Comparison of ENCODE assay signal across 9 mouse cellular contexts in the genomic region with DNA sequence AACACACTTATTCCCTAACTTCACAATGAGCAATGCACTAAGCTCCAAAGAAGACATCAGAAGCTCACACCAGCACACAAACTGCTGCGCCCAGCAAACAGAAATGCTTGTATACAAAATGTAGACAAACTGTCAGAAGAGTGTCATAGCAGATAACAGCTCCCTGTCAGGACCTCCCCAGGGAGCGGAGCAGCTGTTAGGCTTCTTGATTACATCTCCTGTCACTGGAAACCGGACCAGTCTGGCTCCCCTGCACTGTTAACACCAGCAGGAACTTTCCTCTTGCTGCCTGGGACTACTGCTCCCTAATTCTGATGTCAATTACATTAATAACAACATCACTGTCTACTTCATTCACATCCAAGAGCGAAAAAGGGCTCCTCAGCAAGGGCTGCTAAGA. TPM values are rescaled to one million over a fixed set of nuclear protein-coding genes. Genes with fewer than 3 reads are reported as not detected.
DNase-seq lines count a peak whose midpoint lies in the region; ATAC-seq and TF ChIP-seq lines count a peak whose summit lies in the region.
"Had no signal": no experiment of that assay in that cellular context is flagged by ENCODE, and none has a peak within 500 bp of the region (broad histone marks: within the 10 kb centered on the region; RNA-seq: fewer than 3 reads in every experiment).

No protein-coding gene starts in this region.

- H3K27me3 ChIP-seq in heart, postnatal 0 days (ENCODE audit: control insufficient read depth, insufficient read depth, low read length), result no peaks in the 10 kb centered on the region
- H3K27me3 ChIP-seq in neural tube, embryonic 11.5 days (ENCODE audit: control insufficient read depth, insufficient read depth, low read length), result no peaks in the 10 kb centered on the region
- H3K27me3 ChIP-seq in neural tube, embryonic 15.5 days (replicated peaks), result no peaks in the 10 kb centered on the region
- H3K27me3 ChIP-seq in hindbrain, postnatal 0 days (ENCODE audit: insufficient read depth, low read length), result no peaks in the 10 kb centered on the region
- no peaks in the 10 kb centered on the region for H3K27me3 ChIP-seq in intestine, embryonic 16.5 days (replicated peaks; ENCODE audit: control insufficient read depth, insufficient read depth, low read length)
- H3K27me3 ChIP-seq: embryonic facial prominence, embryonic 13.5 days had no signal

- no peak for TF ChIP-seq EP300 in heart, postnatal 0 days (IDR thresholded peaks at IDR 0.05; ENCODE audit: low read depth)

- 0 out of 2 replicates have a peak, but pooled peaks have one; percentile 49 for ATAC-seq in heart, postnatal 0 days (ENCODE audit: insufficient read depth, low read depth)
- ATAC-seq in neural tube, embryonic 11.5 days (ENCODE audit: insufficient read depth, low FRiP score, low TSS enrichment), result no peak
- ATAC-seq in neural tube, embryonic 15.5 days (ENCODE audit: low FRiP score), result no peak
- 0 out of 2 replicates have a peak, but pooled peaks have one; percentile 59 for ATAC-seq in hindbrain, postnatal 0 days
- no peak for ATAC-seq in intestine, embryonic 16.5 days

- no peak for TF ChIP-seq CTCF in heart, postnatal 0 days (IDR thresholded peaks at IDR 0.05; ENCODE audit: low read depth)
- TF ChIP-seq CTCF in hindbrain, postnatal 0 days (IDR thresholded peaks at IDR 0.05; ENCODE audit: low read depth), result no peak

- no peak overlapping the region for H3K4me2 ChIP-seq in heart, postnatal 0 days (ENCODE audit: low read depth, low read length)
- H3K4me2 ChIP-seq in neural tube, embryonic 11.5 days (ENCODE audit: low read depth), result no peak overlapping the region
- no peak overlapping the region for H3K4me2 ChIP-seq in neural tube, embryonic 15.5 days
- H3K4me2 ChIP-seq in hindbrain, postnatal 0 days (ENCODE audit: low read depth, low read length), result no peak overlapping the region
- H3K4me2 ChIP-seq in intestine, embryonic 16.5 days (ENCODE audit: low read depth, low read length), result no peak overlapping the region
- H3K4me2 ChIP-seq: embryonic facial prominence, embryonic 13.5 days had no signal

- H3K4me3 ChIP-seq in heart, postnatal 0 days (ENCODE audit: low read depth, low read length), result no peak overlapping the region
- H3K4me3 ChIP-seq in neural tube, embryonic 11.5 days (ENCODE audit: low read depth, low read length), result no peak overlapping the region
- H3K4me3 ChIP-seq in neural tube, embryonic 15.5 days (replicated peaks), result no peak overlapping the region
- H3K4me3 ChIP-seq in hindbrain, postnatal 0 days (ENCODE audit: low read length), result no peak overlapping the region
- no peak overlapping the region for H3K4me3 ChIP-seq in intestine, embryonic 16.5 days (ENCODE audit: low read length)
- H3K4me3 ChIP-seq: embryonic facial prominence, embryonic 13.5 days had no signal

- peaks cover 3% of the 10 kb centered on the region; the same call in 1 of the 2 replicates for H3K36me3 ChIP-seq in heart, postnatal 0 days (replicated peaks; ENCODE audit: control insufficient read depth, insufficient read depth, low read length)
- no peaks in the 10 kb centered on the region for H3K36me3 ChIP-seq in neural tube, embryonic 11.5 days (ENCODE audit: control insufficient read depth, insufficient read depth, low read length)
- no peaks in the 10 kb centered on the region for H3K36me3 ChIP-seq in neural tube, embryonic 15.5 days
- no peaks in the 10 kb centered on the region for H3K36me3 ChIP-seq in hindbrain, postnatal 0 days (ENCODE audit: insufficient read depth, low read length)
- no peaks in the 10 kb centered on the region for H3K36me3 ChIP-seq in intestine, embryonic 16.5 days (ENCODE audit: control insufficient read depth, insufficient read depth, low read length)

- no peaks in the 10 kb centered on the region for H3K4me1 ChIP-seq in heart, postnatal 0 days (ENCODE audit: control insufficient read depth, insufficient read depth)
- H3K4me1 ChIP-seq in neural tube, embryonic 11.5 days (ENCODE audit: control insufficient read depth, insufficient read depth, low read length), result no peaks in the 10 kb centered on the region
- H3K4me1 ChIP-seq in neural tube, embryonic 15.5 days, result no peaks in the 10 kb centered on the region
- no peaks in the 10 kb centered on the region for H3K4me1 ChIP-seq in hindbrain, postnatal 0 days (ENCODE audit: insufficient read depth, low read length)
- H3K4me1 ChIP-seq in intestine, embryonic 16.5 days (ENCODE audit: control insufficient read depth, insufficient read depth, low read length), result no peaks in the 10 kb centered on the region
- H3K4me1 ChIP-seq: embryonic facial prominence, embryonic 13.5 days had no signal

- no peaks in the 10 kb centered on the region for H3K9me3 ChIP-seq in heart, postnatal 0 days (replicated peaks; ENCODE audit: control insufficient read depth, low read length)
- no peaks in the 10 kb centered on the region for H3K9me3 ChIP-seq in neural tube, embryonic 11.5 days (ENCODE audit: control insufficient read depth, low read length)
- H3K9me3 ChIP-seq in neural tube, embryonic 15.5 days (replicated peaks), result no peaks in the 10 kb centered on the region
- no peaks in the 10 kb centered on the region for H3K9me3 ChIP-seq in hindbrain, postnatal 0 days (ENCODE audit: low read length)
- no peaks in the 10 kb centered on the region for H3K9me3 ChIP-seq in intestine, embryonic 16.5 days (ENCODE audit: control insufficient read depth, low read length)
- H3K9me3 ChIP-seq: embryonic facial prominence, embryonic 13.5 days had no signal

- 29% methylated on average over 4 of the region's 4 CpGs for WGBS in heart, postnatal 0 days
- 64% methylated on average over 4 of the region's 4 CpGs for WGBS in neural tube, embryonic 11.5 days
- WGBS in neural tube, embryonic 15.5 days, result 69% methylated on average over 4 of the region's 4 CpGs
- 59% methylated on average over 4 of the region's 4 CpGs for WGBS in hindbrain, postnatal 0 days
- WGBS in intestine, embryonic 16.5 days, result 44% methylated on average over 4 of the region's 4 CpGs

- H3K9ac ChIP-seq in heart, postnatal 0 days (replicated peaks; ENCODE audit: low read depth, low read length), result no peak overlapping the region
- no peak overlapping the region for H3K9ac ChIP-seq in neural tube, embryonic 11.5 days (ENCODE audit: low read length)
- no peak overlapping the region for H3K9ac ChIP-seq in neural tube, embryonic 15.5 days (replicated peaks)
- H3K9ac ChIP-seq in hindbrain, postnatal 0 days (replicated peaks; ENCODE audit: low read length), result no peak overlapping the region
- H3K9ac ChIP-seq in intestine, embryonic 16.5 days (ENCODE audit: low read depth, low read length), result no peak overlapping the region
- H3K9ac ChIP-seq: embryonic facial prominence, embryonic 13.5 days had no signal

- no peak for DNase-seq in heart, postnatal 0 days (ENCODE audit: low spot score)
- no peak for DNase-seq in heart, adult 11 months
- peak; percentile 46 for DNase-seq in neural tube, embryonic 11.5 days (ENCODE audit: low spot score)
- DNase-seq in hindbrain, postnatal 0 days (ENCODE audit: low spot score), result peak; percentile 40
- peak; percentile 70 for DNase-seq in skeletal muscle tissue, adult 2 months (ENCODE audit: low read depth, low spot score)
- no peak for DNase-seq in adrenal gland, postnatal 4 days (ENCODE audit: low spot score in 2 of 2)

- no peak overlapping the region for H3K27ac ChIP-seq in heart, postnatal 0 days (ENCODE audit: low read depth)
- no peak overlapping the region for H3K27ac ChIP-seq in neural tube, embryonic 11.5 days (ENCODE audit: low read depth, low read length)
- no peak overlapping the region for H3K27ac ChIP-seq in neural tube, embryonic 15.5 days (replicated peaks)
- H3K27ac ChIP-seq in hindbrain, postnatal 0 days, result no peak overlapping the region
- H3K27ac ChIP-seq in intestine, embryonic 16.5 days (ENCODE audit: low read length), result no peak overlapping the region
- H3K27ac ChIP-seq: embryonic facial prominence, embryonic 13.5 days had no signal

RNA-seq across cellular contexts. Expression of gene Zdhhc21, which starts 44.5 kb away (rescaled TPM):
- total RNA-seq in heart, postnatal 0 days (2014; rRNA removed; ENCODE audit: low replicate concordance), result 14.2 and 32.1 TPM in 2 replicates
- polyA plus RNA-seq in heart, postnatal 0 days (2015; fragmentation: Nextera tagmentation; extraction: Ambion mirVana), result 4.7 and 5.4 TPM in 2 replicates
- polyA plus RNA-seq in neural tube, embryonic 11.5 days (2014; fragmentation: Nextera tagmentation; extraction: Ambion mirVana), result 12.4 and 14.1 TPM in 2 replicates
- 16.8 and 17.3 TPM in 2 replicates for polyA plus RNA-seq in neural tube, embryonic 15.5 days (2015; fragmentation: Nextera tagmentation; extraction: Ambion mirVana)
- 41.3 and 45.0 TPM in 2 replicates for total RNA-seq in hindbrain, postnatal 0 days (2014; rRNA removed)
- 13.4 and 14.0 TPM in 2 replicates for polyA plus RNA-seq in hindbrain, postnatal 0 days (2015; fragmentation: Nextera tagmentation; extraction: Ambion mirVana)
- polyA plus RNA-seq in intestine, embryonic 16.5 days (2015; fragmentation: Nextera tagmentation; extraction: Ambion mirVana), result 15.7 and 15.9 TPM in 2 replicates
- total RNA-seq in adrenal gland, postnatal 4 days (2021), result 10 to 100 TPM; 23.2 to 25.0 TPM

Comparison
In these comparisons a context has a peak if more than half of its experiments do, and no peak if none do; other contexts are left out.
1. ATAC-seq: peak in heart, postnatal 0 days (single experiment) and hindbrain, postnatal 0 days (single experiment); none in neural tube, embryonic 11.5 days (single experiment), neural tube, embryonic 15.5 days (single experiment) and intestine, embryonic 16.5 days (single experiment).
2. DNase-seq: peak in neural tube, embryonic 11.5 days (single experiment), hindbrain, postnatal 0 days (single experiment) and skeletal muscle tissue, adult 2 months (single experiment); none in heart, postnatal 0 days (single experiment), heart, adult 11 months (single experiment) and adrenal gland, postnatal 4 days (0 of 2).